7 mouse cellular contexts compared by ENCODE assay signal in the genomic region with DNA sequence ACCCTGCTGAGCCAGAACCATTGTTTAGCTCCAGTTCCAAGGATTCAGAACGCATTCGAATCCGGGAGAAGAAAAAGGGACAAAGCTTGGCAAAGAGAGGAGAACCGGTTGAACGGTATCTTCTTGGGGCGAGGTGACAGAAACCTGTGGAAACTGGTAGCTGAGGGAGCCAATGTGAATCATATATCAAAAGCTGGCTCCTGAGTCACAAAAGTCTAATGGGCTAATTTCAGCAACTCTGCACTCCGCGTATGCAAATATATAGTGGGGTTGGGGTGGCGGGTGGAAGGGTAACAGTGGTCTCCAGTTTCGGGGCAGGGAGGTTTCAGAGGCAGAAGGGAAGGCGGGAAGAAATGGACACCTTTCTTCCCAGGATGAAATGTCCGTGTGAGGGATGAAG. TPM values are rescaled to one million over a fixed set of nuclear protein-coding genes. Genes with fewer than 3 reads are reported as not detected.
DNase-seq lines count a peak whose midpoint lies in the region; ATAC-seq and TF ChIP-seq lines count a peak whose summit lies in the region.

No protein-coding gene starts in this region.

- no peak overlapping the region for H3K9ac ChIP-seq in lung, postnatal 0 days (replicated peaks; ENCODE audit: low read depth)
- H3K9ac ChIP-seq in forebrain, embryonic 11.5 days (ENCODE audit: low read length) = peak overlapping the region; percentile 14
- peak overlapping the region; percentile 55; the same call in 1 of the 2 replicates for H3K9ac ChIP-seq in limb, embryonic 13.5 days
- H3K9ac ChIP-seq in stomach, embryonic 15.5 days = peak overlapping the region; percentile 52

- peaks cover 5% of the 10 kb centered on the region; the same call in 1 of the 2 replicates for H3K27me3 ChIP-seq in lung, postnatal 0 days (replicated peaks; ENCODE audit: insufficient read depth, low read length)
- peaks cover 53% of the 10 kb centered on the region for H3K27me3 ChIP-seq in forebrain, embryonic 11.5 days (ENCODE audit: control insufficient read depth, insufficient read depth, low read length)
- H3K27me3 ChIP-seq in limb, embryonic 13.5 days = peaks cover 85% of the 10 kb centered on the region
- peaks cover 11% of the 10 kb centered on the region for H3K27me3 ChIP-seq in stomach, embryonic 15.5 days (replicated peaks)

- 15% methylated on average over 12 of the region's 12 CpGs for WGBS in lung, postnatal 0 days
- under 1% methylated on average over 12 of the region's 12 CpGs for WGBS in forebrain, embryonic 11.5 days
- WGBS in limb, embryonic 13.5 days = 5% methylated on average over 12 of the region's 12 CpGs
- 16% methylated on average over 12 of the region's 12 CpGs for WGBS in stomach, embryonic 15.5 days

- TF ChIP-seq CTCF in lung, postnatal 0 days (IDR thresholded peaks at IDR 0.05) = no peak

- H3K4me1 ChIP-seq in lung, postnatal 0 days (ENCODE audit: insufficient read depth, low read depth, low read length) = peaks cover 4% of the 10 kb centered on the region
- peaks cover 4% of the 10 kb centered on the region; the same call in 1 of the 2 replicates for H3K4me1 ChIP-seq in forebrain, embryonic 11.5 days (replicated peaks; ENCODE audit: control insufficient read depth, insufficient read depth, low read length)
- peaks cover 59% of the 10 kb centered on the region for H3K4me1 ChIP-seq in limb, embryonic 13.5 days
- H3K4me1 ChIP-seq in stomach, embryonic 15.5 days = peaks cover 34% of the 10 kb centered on the region

- ATAC-seq in lung, postnatal 0 days = no peak
- ATAC-seq in forebrain, embryonic 11.5 days (replicated peaks; ENCODE audit: low FRiP score) = no peak; the same call in 1 of the 2 replicates
- ATAC-seq in limb, embryonic 13.5 days (ENCODE audit: low FRiP score, low read depth) = no peak
- ATAC-seq in stomach, embryonic 15.5 days (ENCODE audit: insufficient read depth, low FRiP score, low read depth) = no peak

- H3K4me3 ChIP-seq in lung, postnatal 0 days (ENCODE audit: low read depth, low read length) = peak overlapping the region; percentile 30
- H3K4me3 ChIP-seq in forebrain, embryonic 11.5 days (ENCODE audit: low read depth, low read length) = peak overlapping the region; percentile 31
- H3K4me3 ChIP-seq in limb, embryonic 13.5 days = peak overlapping the region; percentile 47
- H3K4me3 ChIP-seq in stomach, embryonic 15.5 days (replicated peaks) = peak overlapping the region; percentile 53

- H3K4me2 ChIP-seq in lung, postnatal 0 days (replicated peaks; ENCODE audit: low read depth, low read length) = peak overlapping the region; percentile 70
- H3K4me2 ChIP-seq in forebrain, embryonic 11.5 days (ENCODE audit: low read depth, low read length, severe bottlenecking) = peak overlapping the region; percentile 60
- peak overlapping the region; percentile 73 for H3K4me2 ChIP-seq in limb, embryonic 13.5 days (replicated peaks)
- peak overlapping the region; percentile 89 for H3K4me2 ChIP-seq in stomach, embryonic 15.5 days

- no peak for TF ChIP-seq EP300 in lung, postnatal 0 days (IDR thresholded peaks at IDR 0.05)

- no peaks in the 10 kb centered on the region for H3K9me3 ChIP-seq in lung, postnatal 0 days (ENCODE audit: low read length)
- no peaks in the 10 kb centered on the region for H3K9me3 ChIP-seq in forebrain, embryonic 11.5 days (ENCODE audit: control insufficient read depth, low read length)
- no peaks in the 10 kb centered on the region for H3K9me3 ChIP-seq in limb, embryonic 13.5 days
- H3K9me3 ChIP-seq in stomach, embryonic 15.5 days = no peaks in the 10 kb centered on the region

- H3K36me3 ChIP-seq in lung, postnatal 0 days (ENCODE audit: insufficient read depth, low read length) = no peaks in the 10 kb centered on the region
- no peaks in the 10 kb centered on the region for H3K36me3 ChIP-seq in forebrain, embryonic 11.5 days (ENCODE audit: control insufficient read depth, insufficient read depth, low read length)
- no peaks in the 10 kb centered on the region for H3K36me3 ChIP-seq in limb, embryonic 13.5 days
- no peaks in the 10 kb centered on the region for H3K36me3 ChIP-seq in stomach, embryonic 15.5 days

- H3K27ac ChIP-seq in lung, postnatal 0 days (ENCODE audit: low read length) = no peak overlapping the region
- no peak overlapping the region for H3K27ac ChIP-seq in forebrain, embryonic 11.5 days (ENCODE audit: low read depth, low read length)
- no peak overlapping the region for H3K27ac ChIP-seq in limb, embryonic 13.5 days
- peak overlapping the region; percentile 83 for H3K27ac ChIP-seq in stomach, embryonic 15.5 days

- no peak for DNase-seq in lung, postnatal 0 days (ENCODE audit: low spot score)
- DNase-seq in lung, postnatal 36 days = no peak
- no peak for DNase-seq in forebrain, embryonic 11.5 days (ENCODE audit: low spot score)
- DNase-seq in spleen, postnatal 10 days (ENCODE audit: low spot score in 2 of 2) = no peak
- no peak for DNase-seq in urinary bladder, postnatal 10 days (ENCODE audit: low spot score)

RNA-seq across cellular contexts. Expression of gene Tmem174, which starts 48.7 kb away (rescaled TPM):
- 0.05 TPM in 1 of 2 replicates, not detected in the other for polyA plus RNA-seq in lung, postnatal 0 days (2015; fragmentation: Nextera tagmentation; extraction: Ambion mirVana)
- not detected in 2 replicates for polyA plus RNA-seq in forebrain, embryonic 11.5 days (2014; fragmentation: Nextera tagmentation; extraction: Ambion mirVana)
- not detected in 2 replicates for polyA plus RNA-seq in limb, embryonic 13.5 days (2015; fragmentation: Nextera tagmentation; extraction: Ambion mirVana)
- polyA plus RNA-seq in stomach, embryonic 15.5 days (2015; fragmentation: Nextera tagmentation; extraction: Ambion mirVana) = not detected in 2 replicates
